Mouse (Mus musculus): Measurements from ENCODE around the gene Ptgdr. TPM values are rescaled to one million over a fixed set of nuclear protein-coding genes. Genes with fewer than 3 reads are reported as not detected.
"Not testable (repeated sequence)": the region's sequence is repeated elsewhere in the genome, so short reads cannot be mapped to it uniquely, and the experiment has no call there.

Gene Ptgdr
- polyA plus RNA-seq, 1 experiment from 2014 or later = 0.07 TPM

GRCm38 (mm10) chr14:44834134-44834533 lies 25.0 kb downstream of the Ptgdr start:
- not testable (repeated sequence) for DNase-seq (ENCODE audit: low spot score); H3K27me3 ChIP-seq (ENCODE audit: control insufficient read depth, insufficient read depth, low read length); H3K4me1 ChIP-seq (ENCODE audit: control insufficient read depth, insufficient read depth, low read length); H3K9ac ChIP-seq (ENCODE audit: low read length); H3K9me3 ChIP-seq (ENCODE audit: control insufficient read depth, low read length); ATAC-seq (ENCODE audit: insufficient number of reproducible peaks, low FRiP score, low TSS enrichment, low read depth); H3K4me3 ChIP-seq (ENCODE audit: low read depth, low read length); H3K4me2 ChIP-seq (ENCODE audit: low read depth, severe bottlenecking); H3K27ac ChIP-seq (replicated peaks; ENCODE audit: low read depth, low read length); H3K36me3 ChIP-seq (ENCODE audit: control insufficient read depth, insufficient read depth, low read length)
- 66% methylated on average over 3 of the region's 3 CpGs for WGBS

GRCm38 (mm10) chr14:44833096-44833495 lies 26.1 kb downstream of the Ptgdr start:
- WGBS = 92% methylated on average over 4 of the region's 4 CpGs
- H3K4me2 ChIP-seq (ENCODE audit: low read depth, severe bottlenecking); ATAC-seq (ENCODE audit: insufficient number of reproducible peaks, low FRiP score, low TSS enrichment, low read depth); H3K9ac ChIP-seq (ENCODE audit: low read length); H3K4me1 ChIP-seq (ENCODE audit: control insufficient read depth, insufficient read depth, low read length); DNase-seq (ENCODE audit: low spot score); H3K9me3 ChIP-seq (ENCODE audit: control insufficient read depth, low read length); H3K27me3 ChIP-seq (ENCODE audit: control insufficient read depth, insufficient read depth, low read length); H3K4me3 ChIP-seq (ENCODE audit: low read depth, low read length); H3K36me3 ChIP-seq (ENCODE audit: control insufficient read depth, insufficient read depth, low read length); H3K27ac ChIP-seq (replicated peaks; ENCODE audit: low read depth, low read length): not testable (repeated sequence)

GRCm38 (mm10) chr14:44827736-44828135 lies 31.4 kb downstream of the Ptgdr start:
- no peak overlapping the region for H3K27ac ChIP-seq (replicated peaks; ENCODE audit: low read depth, low read length)
- WGBS = 76% methylated on average over 4 of the region's 4 CpGs
- ATAC-seq (ENCODE audit: insufficient number of reproducible peaks, low FRiP score, low TSS enrichment, low read depth) (no peak), DNase-seq (ENCODE audit: low spot score) (no peak)
- no peak overlapping the region for H3K4me2 ChIP-seq (ENCODE audit: low read depth, severe bottlenecking)
- no peaks in the 10 kb centered on the region for H3K27me3 ChIP-seq (ENCODE audit: control insufficient read depth, insufficient read depth, low read length)
- H3K9me3 ChIP-seq (ENCODE audit: control insufficient read depth, low read length) = no peaks in the 10 kb centered on the region
- H3K4me3 ChIP-seq (ENCODE audit: low read depth, low read length) = no peak overlapping the region
- no peaks in the 10 kb centered on the region for H3K36me3 ChIP-seq (ENCODE audit: control insufficient read depth, insufficient read depth, low read length)
- H3K9ac ChIP-seq (ENCODE audit: low read length) = no peak overlapping the region
- H3K4me1 ChIP-seq (ENCODE audit: control insufficient read depth, insufficient read depth, low read length) = no peaks in the 10 kb centered on the region

GRCm38 (mm10) chr14:44821177-44822057 lies 37.8 kb downstream of the Ptgdr start:
- Histone ChIP-seq H3K4me2 (ENCODE audit: low read depth, severe bottlenecking) (no peak overlapping the region), H3K4me3 (ENCODE audit: low read depth, low read length) (no peak overlapping the region), H3K4me1 (ENCODE audit: control insufficient read depth, insufficient read depth, low read length) (no peaks in the 10 kb centered on the region), H3K36me3 (ENCODE audit: control insufficient read depth, insufficient read depth, low read length) (no peaks in the 10 kb centered on the region), H3K9ac (ENCODE audit: low read length) (no peak overlapping the region), H3K27ac (replicated peaks; ENCODE audit: low read depth, low read length) (no peak overlapping the region), H3K9me3 (ENCODE audit: control insufficient read depth, low read length) (no peaks in the 10 kb centered on the region), H3K27me3 (ENCODE audit: control insufficient read depth, insufficient read depth, low read length) (no peaks in the 10 kb centered on the region)
- DNase-seq (ENCODE audit: low spot score) = no peak
- ATAC-seq (ENCODE audit: insufficient number of reproducible peaks, low FRiP score, low TSS enrichment, low read depth) = no peak
- 78% methylated on average over 7 of the region's 7 CpGs for WGBS

GRCm38 (mm10) chr14:44813152-44813551 lies 46.0 kb downstream of the Ptgdr start:
- H3K27ac ChIP-seq (replicated peaks; ENCODE audit: low read depth, low read length); H3K36me3 ChIP-seq (ENCODE audit: control insufficient read depth, insufficient read depth, low read length); H3K4me1 ChIP-seq (ENCODE audit: control insufficient read depth, insufficient read depth, low read length); H3K4me3 ChIP-seq (ENCODE audit: low read depth, low read length); H3K4me2 ChIP-seq (ENCODE audit: low read depth, severe bottlenecking); ATAC-seq (ENCODE audit: insufficient number of reproducible peaks, low FRiP score, low TSS enrichment, low read depth); H3K9ac ChIP-seq (ENCODE audit: low read length); DNase-seq (ENCODE audit: low spot score); H3K9me3 ChIP-seq (ENCODE audit: control insufficient read depth, low read length); H3K27me3 ChIP-seq (ENCODE audit: control insufficient read depth, insufficient read depth, low read length): not testable (repeated sequence)

Other genes starting within 250 kb of the Ptgdr start
- gene Gm5624, start 231.4 kb downstream of the Ptgdr start, polyA plus RNA-seq (2014; fragmentation: Nextera tagmentation; extraction: Ambion mirVana) = not detected in 2 replicates
- not detected in 2 replicates for gene Gm8257, start 152.9 kb downstream of the Ptgdr start, polyA plus RNA-seq (2014; fragmentation: Nextera tagmentation; extraction: Ambion mirVana)
- gene Gm8267, start 109.0 kb downstream of the Ptgdr start, polyA plus RNA-seq (2014; fragmentation: Nextera tagmentation; extraction: Ambion mirVana) = not detected in 2 replicates
- 0.07 TPM in 1 of 2 replicates, not detected in the other for gene Ptger2, start 128.8 kb upstream of the Ptgdr start, polyA plus RNA-seq (2014; fragmentation: Nextera tagmentation; extraction: Ambion mirVana)

Measured in limb, embryonic 11.5 days (tissue).